Mouse (Mus musculus): ENCODE results near the gene Uroc1. TPM values are rescaled to one million over a fixed set of nuclear protein-coding genes. Genes with fewer than 3 reads are reported as not detected.

Gene Uroc1
- polyA plus RNA-seq, 1 experiment from 2014 or later, result not detected

GRCm38 (mm10) chr6:90360922-90361614 is 28.0 kb downstream of the Uroc1 start:
- no peaks in the 10 kb centered on the region for H3K9me3 ChIP-seq
- no peak overlapping the region for H3K27ac ChIP-seq (replicated peaks)
- H3K4me1 ChIP-seq (replicated peaks), result peaks cover 14% of the 10 kb centered on the region; the same call in 1 of the 2 replicates
- 85% methylated on average over 6 of the region's 6 CpGs for WGBS
- no peak overlapping the region for H3K4me3 ChIP-seq
- no peaks in the 10 kb centered on the region for H3K36me3 ChIP-seq
- no peak for ATAC-seq (ENCODE audit: low read depth)
- no peak overlapping the region for H3K9ac ChIP-seq
- no peaks in the 10 kb centered on the region for H3K27me3 ChIP-seq
- no peak overlapping the region for H3K4me2 ChIP-seq

GRCm38 (mm10) chr6:90363301-90363700 is 30.2 kb downstream of the Uroc1 start:
- H3K36me3 ChIP-seq, result no peaks in the 10 kb centered on the region
- no peaks in the 10 kb centered on the region for H3K27me3 ChIP-seq
- no peak for ATAC-seq (ENCODE audit: low read depth)
- no peak overlapping the region for H3K4me2 ChIP-seq
- WGBS, result 82% methylated on average over 5 of the region's 5 CpGs
- H3K4me3 ChIP-seq, result no peak overlapping the region
- peaks cover 14% of the 10 kb centered on the region; the same call in 1 of the 2 replicates for H3K4me1 ChIP-seq (replicated peaks)
- H3K9ac ChIP-seq, result no peak overlapping the region
- H3K27ac ChIP-seq (replicated peaks), result no peak overlapping the region
- H3K9me3 ChIP-seq, result no peaks in the 10 kb centered on the region

GRCm38 (mm10) chr6:90368976-90369724 is 36.1 kb downstream of the Uroc1 start, which contains the start of gene Zxdc:
Zxdc (plus strand) TSS chr6:90369492.
- Histone ChIP-seq H3K4me2 (peak within 1 kb of the TSS; percentile 98), H3K27me3 (no peaks in the 10 kb centered on the region), H3K4me3 (peak within 1 kb of the TSS; percentile 97), H3K27ac (replicated peaks) (peak within 1 kb of the TSS; percentile 90), H3K9ac (peak within 1 kb of the TSS; percentile 94), H3K9me3 (no peaks in the 10 kb centered on the region), H3K4me1 (replicated peaks) (peaks cover 28% of the 10 kb centered on the region), H3K36me3 (peaks cover 20% of the 10 kb centered on the region)
- WGBS, result 6% methylated on average over 41 of the region's 41 CpGs
- peak; percentile 98 for ATAC-seq (ENCODE audit: low read depth)

- ATAC-seq (ENCODE audit: low read depth), result peak; percentile 87
- WGBS, result 2% methylated on average over 82 of the region's 98 CpGs
- H3K4me2 ChIP-seq, result peak overlapping the region; percentile 98
Measured at GRCm38 (mm10) chr6:90369725-90370553, 36.9 kb downstream of the Uroc1 start.

GRCm38 (mm10) chr6:90374647-90375046 is 41.6 kb downstream of the Uroc1 start:
- 89% methylated on average over 4 of the region's 4 CpGs for WGBS
- H3K27ac ChIP-seq (replicated peaks), result no peak overlapping the region
- ATAC-seq (ENCODE audit: low read depth), result no peak
- no peak overlapping the region for H3K4me2 ChIP-seq
- H3K9me3 ChIP-seq, result no peaks in the 10 kb centered on the region
- no peak overlapping the region for H3K9ac ChIP-seq
- peaks cover 68% of the 10 kb centered on the region for H3K36me3 ChIP-seq
- peaks cover 28% of the 10 kb centered on the region for H3K4me1 ChIP-seq (replicated peaks)
- no peak overlapping the region for H3K4me3 ChIP-seq
- no peaks in the 10 kb centered on the region for H3K27me3 ChIP-seq

More at GRCm38 (mm10) chr6:90369725-90370553, 36.9 kb downstream of the Uroc1 start:
- H3K36me3 ChIP-seq, result peaks cover 28% of the 10 kb centered on the region
- peak overlapping the region; percentile 94 for H3K9ac ChIP-seq
- no peaks in the 10 kb centered on the region for H3K9me3 ChIP-seq
- H3K4me1 ChIP-seq (replicated peaks), result peaks cover 28% of the 10 kb centered on the region
- H3K4me3 ChIP-seq, result peak overlapping the region; percentile 97
- peak overlapping the region; percentile 90 for H3K27ac ChIP-seq (replicated peaks)
- no peaks in the 10 kb centered on the region for H3K27me3 ChIP-seq

- 96% methylated on average over 2 of the region's 2 CpGs for WGBS
- Histone ChIP-seq H3K36me3 (peaks cover 93% of the 10 kb centered on the region), H3K9me3 (no peaks in the 10 kb centered on the region), H3K4me1 (replicated peaks) (peaks cover 5% of the 10 kb centered on the region), H3K4me3 (no peak overlapping the region), H3K9ac (no peak overlapping the region), H3K4me2 (no peak overlapping the region), H3K27me3 (no peaks in the 10 kb centered on the region), H3K27ac (replicated peaks) (no peak overlapping the region)
- no peak for ATAC-seq (ENCODE audit: low read depth)
Measured at GRCm38 (mm10) chr6:90377708-90378107, 44.6 kb downstream of the Uroc1 start.

- H3K9ac ChIP-seq, result no peak overlapping the region
- H3K4me2 ChIP-seq, result no peak overlapping the region
- no peaks in the 10 kb centered on the region for H3K9me3 ChIP-seq
- H3K36me3 ChIP-seq, result peaks cover 90% of the 10 kb centered on the region
- H3K4me1 ChIP-seq (replicated peaks), result no peaks in the 10 kb centered on the region
- no peaks in the 10 kb centered on the region for H3K27me3 ChIP-seq
- no peak overlapping the region for H3K4me3 ChIP-seq
- ATAC-seq (ENCODE audit: low read depth), result no peak
- 76% methylated on average over 2 of the region's 2 CpGs for WGBS
- H3K27ac ChIP-seq (replicated peaks), result no peak overlapping the region
Measured at GRCm38 (mm10) chr6:90381465-90381864, 48.4 kb downstream of the Uroc1 start.

GRCm38 (mm10) chr6:90390629-90391028 is 57.5 kb downstream of the Uroc1 start:
- no peaks in the 10 kb centered on the region for H3K9me3 ChIP-seq
- H3K36me3 ChIP-seq, result peaks cover 79% of the 10 kb centered on the region
- no peak overlapping the region for H3K4me3 ChIP-seq
- no peaks in the 10 kb centered on the region for H3K27me3 ChIP-seq
- H3K27ac ChIP-seq (replicated peaks), result no peak overlapping the region
- no peak overlapping the region for H3K4me2 ChIP-seq
- no peak overlapping the region for H3K9ac ChIP-seq
- no peaks in the 10 kb centered on the region for H3K4me1 ChIP-seq (replicated peaks)
- 93% methylated on average over 4 of the region's 4 CpGs for WGBS
- no peak for ATAC-seq (ENCODE audit: low read depth)

GRCm38 (mm10) chr6:90393948-90394347 is 60.9 kb downstream of the Uroc1 start:
- no peak overlapping the region for H3K4me3 ChIP-seq
- 67% methylated on average over 3 of the region's 3 CpGs for WGBS
- no peaks in the 10 kb centered on the region for H3K4me1 ChIP-seq (replicated peaks)
- no peaks in the 10 kb centered on the region for H3K27me3 ChIP-seq
- ATAC-seq (ENCODE audit: low read depth), result no peak
- H3K9ac ChIP-seq, result no peak overlapping the region
- no peak overlapping the region for H3K27ac ChIP-seq (replicated peaks)
- H3K9me3 ChIP-seq, result no peaks in the 10 kb centered on the region
- H3K4me2 ChIP-seq, result no peak overlapping the region
- peaks cover 60% of the 10 kb centered on the region for H3K36me3 ChIP-seq

GRCm38 (mm10) chr6:90395751-90396150 is 62.7 kb downstream of the Uroc1 start:
- Histone ChIP-seq H3K9ac (no peak overlapping the region), H3K27ac (replicated peaks) (no peak overlapping the region), H3K36me3 (peaks cover 63% of the 10 kb centered on the region), H3K4me3 (no peak overlapping the region), H3K27me3 (no peaks in the 10 kb centered on the region), H3K4me2 (no peak overlapping the region), H3K9me3 (no peaks in the 10 kb centered on the region), H3K4me1 (replicated peaks) (no peaks in the 10 kb centered on the region)
- ATAC-seq (ENCODE audit: low read depth), result no peak
- 97% methylated on average over 2 of the region's 2 CpGs for WGBS

- H3K9ac ChIP-seq, result no peak overlapping the region
- no peak for ATAC-seq (ENCODE audit: low read depth)
- no peaks in the 10 kb centered on the region for H3K4me1 ChIP-seq (replicated peaks)
- H3K27me3 ChIP-seq, result no peaks in the 10 kb centered on the region
- peaks cover 63% of the 10 kb centered on the region for H3K36me3 ChIP-seq
- H3K27ac ChIP-seq (replicated peaks), result no peak overlapping the region
- no peak overlapping the region for H3K4me3 ChIP-seq
- WGBS, result 85% methylated on average over 3 of the region's 3 CpGs
- H3K9me3 ChIP-seq, result no peaks in the 10 kb centered on the region
- no peak overlapping the region for H3K4me2 ChIP-seq
Measured at GRCm38 (mm10) chr6:90397291-90397690, 64.2 kb downstream of the Uroc1 start.

- H3K9ac ChIP-seq, result no peak overlapping the region
- no peaks in the 10 kb centered on the region for H3K9me3 ChIP-seq
- H3K27ac ChIP-seq (replicated peaks), result no peak overlapping the region
- peaks cover 29% of the 10 kb centered on the region for H3K36me3 ChIP-seq
- no peaks in the 10 kb centered on the region for H3K4me1 ChIP-seq (replicated peaks)
- H3K4me2 ChIP-seq, result no peak overlapping the region
- no peaks in the 10 kb centered on the region for H3K27me3 ChIP-seq
- H3K4me3 ChIP-seq, result no peak overlapping the region
- ATAC-seq (ENCODE audit: low read depth), result no peak
Measured at GRCm38 (mm10) chr6:90408632-90409031, 75.5 kb downstream of the Uroc1 start.

All from neural tube, embryonic 13.5 days (tissue).